Mouse (Mus musculus) midbrain, embryonic 10.5 days (tissue): ENCODE results near the gene Ndufa10. TPM values are rescaled to one million over a fixed set of nuclear protein-coding genes. Genes with fewer than 3 reads are reported as not detected.
"Not testable (repeated sequence)": the region's sequence is repeated elsewhere in the genome, so short reads cannot be mapped to it uniquely, and the experiment has no call there.

ENCODE experiments used
- DNase-seq: peaks from one replicate; pipeline ENCODE4 v3.0.0-alpha.2; 2017; ENCODE audit warnings: low spot score
- H3K27ac ChIP-seq: fragments of 300-500 bp; sonication (generic); replicated peaks from 2 replicates; pipeline ENCODE4 v1.5.1; 2016; ENCODE audit warnings: mild to moderate bottlenecking
- H3K27me3 ChIP-seq: fragments of 300-500 bp; sonication (generic); 2 replicates; pipeline ENCODE4 v1.6.1; 2016; ENCODE audit warnings: low read depth, mild to moderate bottlenecking; ENCODE audit not compliant: poor library complexity, severe bottlenecking
- H3K36me3 ChIP-seq: fragments of 300-500 bp; sonication (generic); 2 replicates; pipeline ENCODE4 v1.6.1; 2016; ENCODE audit warnings: mild to moderate bottlenecking, moderate library complexity
- H3K4me1 ChIP-seq: fragments of 300-500 bp; sonication (generic); 2 replicates; pipeline ENCODE4 v1.6.1; 2016
- H3K4me3 ChIP-seq: fragments of 300-500 bp; sonication (generic); 2 replicates; pipeline ENCODE4 v1.5.1; 2016; ENCODE audit warnings: mild to moderate bottlenecking, moderate library complexity
- H3K9me3 ChIP-seq: fragments of 300-500 bp; sonication (generic); replicated peaks from 2 replicates; pipeline ENCODE4 v1.6.1; 2016; ENCODE audit warnings: mild to moderate bottlenecking
- WGBS: fragments of 180-500 bp; shearing (Covaris S2); methylation state at CpG from one replicate; pipeline ENCODE4 v1.1.7; 2016; 5-methylcytosine and 5-hydroxymethylcytosine counted together
- polyA plus RNA-seq: library from polyadenylated mRNA; unstranded; fragments of >200 nt; fragmentation: Nextera tagmentation; extraction: Ambion mirVana; gene quantifications from 2 replicates; pipeline ENCODE4 v1.2.1, GENCODE M21; 2016

Gene Ndufa10
- 298 and 309 TPM in 2 replicates for polyA plus RNA-seq

GRCm38 (mm10) chr1:92473165-92474041 lies at the start of gene Ndufa10:
TSS of gene Ndufa10 (minus strand) at chr1:92473860.
- Histone ChIP-seq H3K27ac (peak within 1 kb of the TSS; percentile 90), H3K4me1 (peaks cover 14% of the 10 kb centered on the region)

DNA sequence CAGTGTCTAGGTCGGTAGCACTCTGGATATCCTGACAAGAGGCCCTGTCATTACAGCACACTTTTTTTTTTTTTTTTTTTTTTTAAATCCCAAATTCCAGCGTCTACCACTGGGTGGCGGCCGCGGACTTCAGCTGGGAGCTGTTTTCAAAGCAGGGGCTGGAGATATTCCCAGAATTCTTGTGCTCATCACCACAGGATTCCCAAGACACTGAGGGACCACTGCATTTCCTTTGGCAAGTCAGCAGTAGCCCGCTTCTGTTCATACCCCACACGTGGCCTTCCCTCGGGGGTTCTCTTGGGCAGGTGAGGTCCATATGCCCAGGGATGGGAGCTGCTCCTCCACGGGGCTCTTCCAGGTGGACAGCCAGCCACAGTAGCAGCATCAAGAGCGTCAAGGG lies 47.7 kb upstream of the Ndufa10 start:
- H3K9me3 ChIP-seq, result no peaks in the 10 kb centered on the region
- H3K4me3 ChIP-seq, result no peak overlapping the region
- no peaks in the 10 kb centered on the region for H3K27me3 ChIP-seq
- peak; percentile 51 for DNase-seq
- no peaks in the 10 kb centered on the region for H3K36me3 ChIP-seq
- H3K27ac ChIP-seq, result no peak overlapping the region
- H3K4me1 ChIP-seq, result peaks cover 7% of the 10 kb centered on the region; the same call in 1 of the 2 replicates
- 24% methylated on average over 10 of the region's 10 CpGs for WGBS

More at GRCm38 (mm10) chr1:92473165-92474041, at the start of gene Ndufa10:
- peak; percentile 95 for DNase-seq
- WGBS, result under 1% methylated on average over 67 of the region's 67 CpGs
- Histone ChIP-seq H3K27me3 (no peaks in the 10 kb centered on the region), H3K4me3 (peak within 1 kb of the TSS; percentile 99), H3K36me3 (peaks cover 26% of the 10 kb centered on the region), H3K9me3 (no peaks in the 10 kb centered on the region)

GRCm38 (mm10) chr1:92519046-92519445 lies 45.4 kb upstream of the Ndufa10 start:
- no peak overlapping the region for H3K4me3 ChIP-seq
- no peaks in the 10 kb centered on the region for H3K9me3 ChIP-seq
- no peak overlapping the region for H3K27ac ChIP-seq
- H3K27me3 ChIP-seq, result no peaks in the 10 kb centered on the region
- WGBS, result 87% methylated on average over 6 of the region's 6 CpGs
- H3K4me1 ChIP-seq, result peaks cover 7% of the 10 kb centered on the region; the same call in 1 of the 2 replicates
- no peak for DNase-seq
- H3K36me3 ChIP-seq, result no peaks in the 10 kb centered on the region

DNA sequence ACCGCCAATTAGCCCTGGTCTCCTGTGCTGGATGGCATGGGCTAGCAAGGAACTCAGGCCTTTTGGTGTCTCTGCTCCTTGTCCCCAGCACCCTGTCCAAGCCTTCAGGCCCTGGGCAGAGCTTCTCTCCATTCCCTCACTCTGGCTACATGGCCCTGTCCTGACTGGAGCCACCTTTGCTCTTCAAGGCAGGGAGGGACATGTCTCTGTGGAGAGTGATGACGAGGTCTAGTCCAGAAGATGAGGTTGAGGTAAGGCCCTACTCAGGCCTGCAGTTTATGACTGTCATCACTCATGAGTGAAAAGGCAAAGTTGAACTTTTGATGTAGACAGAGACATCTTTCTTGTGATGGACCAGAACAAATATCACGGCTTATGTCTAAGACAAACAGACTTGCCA lies 44.9 kb upstream of the Ndufa10 start, which contains the start of gene Olfr1414:
Gene Olfr1414 (minus strand): TSS at position 101 of the 400 bp plus-strand sequence.
- no peak for DNase-seq
- H3K4me1 ChIP-seq, result peaks cover 7% of the 10 kb centered on the region; the same call in 1 of the 2 replicates
- no peak within 1 kb of the TSS for H3K27ac ChIP-seq
- no peaks in the 10 kb centered on the region for H3K36me3 ChIP-seq
- no peak within 1 kb of the TSS for H3K4me3 ChIP-seq
- 88% methylated on average over 3 of the region's 3 CpGs for WGBS
- no peaks in the 10 kb centered on the region for H3K27me3 ChIP-seq
- H3K9me3 ChIP-seq, result no peaks in the 10 kb centered on the region

DNA sequence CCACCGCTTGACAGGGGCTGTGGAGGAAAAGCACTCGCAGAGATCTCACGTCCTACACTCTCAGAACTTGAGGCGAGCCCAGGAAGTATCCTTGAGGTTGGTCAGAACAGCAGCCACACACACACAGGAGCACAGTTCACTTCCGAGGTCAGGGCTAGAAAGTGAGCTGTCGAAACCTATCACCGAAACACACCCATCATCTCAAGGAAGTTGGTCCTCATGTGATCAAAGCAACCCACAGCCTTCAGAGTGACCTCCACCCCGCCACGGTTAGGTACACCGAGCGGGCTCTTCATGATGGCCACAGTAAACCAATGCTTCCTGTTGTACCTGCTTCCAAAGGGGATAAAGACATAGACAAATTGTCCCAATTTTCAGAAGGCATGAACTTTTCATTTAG lies 41.7 kb upstream of the Ndufa10 start:
- Histone ChIP-seq H3K4me1 (peaks cover 4% of the 10 kb centered on the region; the same call in 1 of the 2 replicates), H3K27me3 (no peaks in the 10 kb centered on the region), H3K9me3 (no peaks in the 10 kb centered on the region), H3K36me3 (no peaks in the 10 kb centered on the region), H3K4me3 (no peak overlapping the region), H3K27ac (no peak overlapping the region)
- WGBS, result 85% methylated on average over 11 of the region's 11 CpGs
- no peak for DNase-seq

- H3K36me3 ChIP-seq, H3K27me3 ChIP-seq, H3K4me3 ChIP-seq, H3K4me1 ChIP-seq, H3K27ac ChIP-seq, DNase-seq, H3K9me3 ChIP-seq: not testable (repeated sequence)
- 90% methylated on average over 5 of the region's 5 CpGs for WGBS
Measured at GRCm38 (mm10) chr1:92511646-92512045, 38.0 kb upstream of the Ndufa10 start.

GRCm38 (mm10) chr1:92496001-92496400 lies 22.3 kb upstream of the Ndufa10 start, which contains the start of gene Olfr1415:
TSS of gene Olfr1415 (minus strand) at chr1:92496101.
- WGBS, result 90% methylated on average over 2 of the region's 2 CpGs
- no peak for DNase-seq
- peaks cover 6% of the 10 kb centered on the region; the same call in 1 of the 2 replicates for H3K9me3 ChIP-seq
- no peaks in the 10 kb centered on the region for H3K36me3 ChIP-seq
- no peak within 1 kb of the TSS for H3K4me3 ChIP-seq
- H3K27ac ChIP-seq, result no peak within 1 kb of the TSS
- no peaks in the 10 kb centered on the region for H3K4me1 ChIP-seq
- no peaks in the 10 kb centered on the region for H3K27me3 ChIP-seq

DNA sequence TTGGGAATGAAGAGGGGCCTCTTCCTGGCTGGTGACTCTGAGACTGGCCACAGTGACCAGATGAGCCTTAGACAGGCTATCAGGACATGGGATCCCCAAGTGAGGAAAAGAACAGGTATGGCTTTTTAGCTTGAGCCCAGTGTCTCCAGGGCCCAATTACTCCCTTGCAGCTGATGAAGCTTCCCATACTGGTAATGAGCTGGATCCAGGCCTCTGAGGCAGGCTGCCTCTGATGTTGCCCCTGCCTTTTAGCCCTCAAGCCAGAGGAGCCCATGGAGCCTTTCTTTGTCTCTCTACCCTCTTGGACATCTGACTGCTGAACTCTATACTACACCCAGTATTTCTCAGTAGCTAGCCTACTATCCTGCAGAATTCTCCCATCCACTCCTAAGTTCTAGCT lies 11.4 kb upstream of the Ndufa10 start, which contains the start of gene Olfr1416:
Gene Olfr1416 (minus strand): TSS at position 101 of the 400 bp plus-strand sequence.
- no peak within 1 kb of the TSS for H3K27ac ChIP-seq
- H3K27me3 ChIP-seq, result no peaks in the 10 kb centered on the region
- H3K9me3 ChIP-seq, result peaks cover 10% of the 10 kb centered on the region
- H3K4me1 ChIP-seq, result no peaks in the 10 kb centered on the region
- H3K4me3 ChIP-seq, result no peak within 1 kb of the TSS
- H3K36me3 ChIP-seq, result no peaks in the 10 kb centered on the region
- no peak for DNase-seq

DNA sequence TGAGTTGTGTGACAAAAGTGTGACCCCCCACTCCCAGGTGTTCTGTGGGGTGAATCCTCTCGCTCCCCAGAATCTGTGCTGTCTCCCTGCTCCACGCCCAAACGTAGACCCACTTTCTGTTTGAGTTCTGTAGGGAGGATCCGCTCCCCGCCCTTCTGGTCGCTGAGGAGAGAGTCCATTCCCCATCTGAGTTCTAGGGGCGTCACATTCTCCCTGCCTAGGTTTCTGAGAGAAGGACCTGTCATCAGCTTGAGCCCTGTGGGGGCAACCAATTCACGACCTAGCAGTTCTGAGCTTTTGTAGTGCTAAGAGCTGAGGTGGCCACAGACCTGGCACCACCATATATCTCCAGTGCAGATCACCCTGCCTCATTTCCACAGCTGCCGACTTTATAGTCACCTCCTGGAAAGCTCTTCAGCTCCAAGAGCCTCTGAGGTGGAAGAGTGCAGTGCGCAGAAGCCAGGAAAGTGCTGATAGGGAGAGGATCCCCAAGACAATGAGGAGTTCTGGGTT lies 462 bp upstream of the Ndufa10 start:
- no peak for DNase-seq
- Histone ChIP-seq H3K27ac (peak overlapping the region; percentile 63), H3K9me3 (no peaks in the 10 kb centered on the region), H3K27me3 (no peaks in the 10 kb centered on the region), H3K4me1 (peaks cover 14% of the 10 kb centered on the region), H3K4me3 (peak overlapping the region; percentile 99), H3K36me3 (peaks cover 18% of the 10 kb centered on the region)
- 6% methylated on average over 10 of the region's 10 CpGs for WGBS

DNA sequence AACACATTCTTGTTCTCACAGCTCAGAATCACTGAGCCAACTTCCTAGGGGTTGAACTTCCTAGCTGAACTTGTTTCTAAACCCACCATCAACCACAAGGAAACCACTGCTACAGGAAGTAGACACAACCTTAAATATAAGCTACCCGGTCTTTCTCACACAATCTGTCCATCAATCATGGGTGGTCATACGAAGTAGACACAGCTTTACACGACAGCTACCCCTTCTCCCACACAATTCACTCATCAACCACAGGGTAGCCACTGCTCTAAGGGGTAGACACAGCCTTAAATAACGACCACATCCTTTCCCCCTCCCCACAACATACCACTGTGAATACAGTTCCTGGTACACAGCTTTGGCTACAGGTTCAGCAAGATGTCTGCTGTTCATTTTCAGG lies 4.8 kb downstream of the Ndufa10 start:
- Histone ChIP-seq H3K9me3 (no peaks in the 10 kb centered on the region), H3K4me3 (no peak overlapping the region), H3K4me1 (peaks cover 9% of the 10 kb centered on the region), H3K36me3 (peaks cover 71% of the 10 kb centered on the region), H3K27me3 (no peaks in the 10 kb centered on the region), H3K27ac (no peak overlapping the region)
- no peak for DNase-seq
- WGBS, result 92% methylated on average over 4 of the region's 4 CpGs

DNA sequence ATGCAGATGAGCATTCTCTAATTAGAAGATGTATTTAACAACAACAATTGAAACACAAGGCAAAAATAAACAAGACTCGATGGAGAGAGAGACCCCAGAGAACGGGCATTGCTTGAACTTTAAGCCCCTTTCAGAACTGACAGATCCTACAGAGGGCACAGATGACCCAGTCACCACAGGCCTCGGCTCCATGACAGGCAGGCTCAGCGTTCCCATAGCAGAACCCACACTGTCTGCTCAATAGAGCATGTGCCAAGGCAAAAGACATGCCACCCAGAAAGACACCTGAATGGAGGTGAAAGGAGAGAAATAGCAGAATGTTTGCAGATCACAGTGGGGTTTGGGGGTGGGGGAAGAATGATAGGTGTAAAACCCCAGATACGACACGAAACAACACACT lies 15.2 kb downstream of the Ndufa10 start:
- peaks cover 99% of the 10 kb centered on the region for H3K36me3 ChIP-seq
- DNase-seq, result no peak
- 94% methylated on average over 6 of the region's 6 CpGs for WGBS
- H3K4me1 ChIP-seq, result no peaks in the 10 kb centered on the region
- H3K27me3 ChIP-seq, result no peaks in the 10 kb centered on the region
- no peak overlapping the region for H3K4me3 ChIP-seq
- no peak overlapping the region for H3K27ac ChIP-seq
- H3K9me3 ChIP-seq, result peaks cover 8% of the 10 kb centered on the region; the same call in 1 of the 2 replicates

DNA sequence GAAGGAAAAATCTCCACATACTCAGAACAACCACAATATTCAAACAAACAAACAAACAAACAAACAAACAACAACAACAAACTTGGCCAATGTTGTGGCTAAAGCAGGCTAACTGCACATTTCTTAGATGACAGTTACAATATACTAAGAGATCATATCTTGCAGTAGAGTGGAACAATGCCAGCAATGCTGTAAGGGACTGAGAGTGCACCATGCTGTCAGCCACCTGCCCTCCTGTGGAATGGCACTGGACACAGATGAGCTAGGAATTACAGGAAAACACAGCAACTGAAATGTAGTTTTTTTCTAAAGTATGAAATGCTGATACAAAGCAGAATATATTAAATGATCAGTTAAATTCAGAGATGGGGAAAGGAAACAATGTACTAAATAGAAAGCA lies 15.9 kb downstream of the Ndufa10 start:
- H3K4me3 ChIP-seq, result no peak overlapping the region
- H3K9me3 ChIP-seq, result peaks cover 8% of the 10 kb centered on the region; the same call in 1 of the 2 replicates
- H3K4me1 ChIP-seq, result no peaks in the 10 kb centered on the region
- no peak for DNase-seq
- H3K36me3 ChIP-seq, result peaks cover 99% of the 10 kb centered on the region
- no peak overlapping the region for H3K27ac ChIP-seq
- H3K27me3 ChIP-seq, result no peaks in the 10 kb centered on the region
